Mouse (Mus musculus): ENCODE data around the gene Gm11172.
"Not testable (repeated sequence)": the region's sequence is repeated elsewhere in the genome, so short reads cannot be mapped to it uniquely, and the experiment has no call there.

The Gm11172 gene

GRCm38 (mm10) chr16:10828461-10828805 lies 15.7 kb downstream of the Gm11172 start:
- DNase-seq (ENCODE audit: extremely low spot score, low read depth, low spot score), result no peak

GRCm38 (mm10) chr16:10834542-10834910 lies 21.8 kb downstream of the Gm11172 start:
- no peak for DNase-seq (ENCODE audit: extremely low spot score, low read depth, low spot score)

- no peak for DNase-seq (ENCODE audit: extremely low spot score, low read depth, low spot score)
Measured at GRCm38 (mm10) chr16:10834911-10835587, 22.3 kb downstream of the Gm11172 start, which contains the start of gene Rmi2. TSS of gene Rmi2 (plus strand) at chr16:10835059.

- no peak for DNase-seq (ENCODE audit: extremely low spot score, low read depth, low spot score)
Measured at GRCm38 (mm10) chr16:10836388-10836787, 23.7 kb downstream of the Gm11172 start.

GRCm38 (mm10) chr16:10837250-10837649 lies 24.5 kb downstream of the Gm11172 start:
- DNase-seq (ENCODE audit: extremely low spot score, low read depth, low spot score), result no peak

- DNase-seq (ENCODE audit: extremely low spot score, low read depth, low spot score), result no peak
Measured at GRCm38 (mm10) chr16:10837903-10838302, 25.2 kb downstream of the Gm11172 start.

- no peak for DNase-seq (ENCODE audit: extremely low spot score, low read depth, low spot score)
Measured at GRCm38 (mm10) chr16:10838487-10839245, 26.0 kb downstream of the Gm11172 start.

GRCm38 (mm10) chr16:10840018-10840417 lies 27.3 kb downstream of the Gm11172 start:
- no peak for DNase-seq (ENCODE audit: extremely low spot score, low read depth, low spot score)

- DNase-seq (ENCODE audit: extremely low spot score, low read depth, low spot score), result no peak
Measured at GRCm38 (mm10) chr16:10842282-10842855, 29.7 kb downstream of the Gm11172 start.

- no peak for DNase-seq (ENCODE audit: extremely low spot score, low read depth, low spot score)
Measured at GRCm38 (mm10) chr16:10843486-10844318, 31.0 kb downstream of the Gm11172 start.

GRCm38 (mm10) chr16:10844319-10844670 lies 31.6 kb downstream of the Gm11172 start:
- DNase-seq (ENCODE audit: extremely low spot score, low read depth, low spot score), result no peak

GRCm38 (mm10) chr16:10845952-10846351 lies 33.2 kb downstream of the Gm11172 start:
- DNase-seq (ENCODE audit: extremely low spot score, low read depth, low spot score), result no peak

- DNase-seq (ENCODE audit: extremely low spot score, low read depth, low spot score), result no peak
Measured at GRCm38 (mm10) chr16:10846503-10846902, 33.8 kb downstream of the Gm11172 start.

GRCm38 (mm10) chr16:10849965-10850861 lies 37.5 kb downstream of the Gm11172 start:
- DNase-seq (ENCODE audit: extremely low spot score, low read depth, low spot score), result no peak

GRCm38 (mm10) chr16:10850905-10851304 lies 38.2 kb downstream of the Gm11172 start:
- DNase-seq (ENCODE audit: extremely low spot score, low read depth, low spot score), result no peak

- DNase-seq (ENCODE audit: extremely low spot score, low read depth, low spot score), result not testable (repeated sequence)
Measured at GRCm38 (mm10) chr16:10852216-10852615, 39.5 kb downstream of the Gm11172 start.

- no peak for DNase-seq (ENCODE audit: extremely low spot score, low read depth, low spot score)
Measured at GRCm38 (mm10) chr16:10859726-10860245, 47.1 kb downstream of the Gm11172 start.

GRCm38 (mm10) chr16:10861408-10861807 lies 48.7 kb downstream of the Gm11172 start:
- no peak for DNase-seq (ENCODE audit: extremely low spot score, low read depth, low spot score)

Measured in hindlimb bud, embryonic 11.5 days (tissue).